Mouse (Mus musculus): ENCODE data around the gene Baiap3. TPM values are rescaled to one million over a fixed set of nuclear protein-coding genes. Genes with fewer than 3 reads are reported as not detected.
"Not testable (repeated sequence)": the region's sequence is repeated elsewhere in the genome, so short reads cannot be mapped to it uniquely, and the experiment has no call there.

The Baiap3 gene
- polyA plus RNA-seq, 2 experiments = 0.89 to 1.9 TPM

- no peak overlapping the region for H3K4me3 ChIP-seq (replicated peaks; ENCODE audit: low read length)
- ATAC-seq (ENCODE audit: low FRiP score, low read depth) (no peak), DNase-seq (ENCODE audit: low spot score) (no peak)
- H3K4me2 ChIP-seq (replicated peaks; ENCODE audit: low read depth, low read length, severe bottlenecking) = no peak overlapping the region
- WGBS = 76% methylated on average over 18 of the region's 18 CpGs
- H3K27ac ChIP-seq (replicated peaks; ENCODE audit: low read depth, low read length) = no peak overlapping the region
- H3K9ac ChIP-seq (ENCODE audit: low read depth, low read length, severe bottlenecking) = no peak overlapping the region
- no peak for TF ChIP-seq POLR2A (IDR thresholded peaks at IDR 0.05; ENCODE audit: borderline replicate concordance, extremely low read depth, insufficient read depth, insufficient read length)
- no peaks in the 10 kb centered on the region for H3K4me1 ChIP-seq (ENCODE audit: control insufficient read depth, insufficient read depth, low read length)
- H3K9me3 ChIP-seq (ENCODE audit: control insufficient read depth, low read length) = no peaks in the 10 kb centered on the region
- H3K36me3 ChIP-seq (ENCODE audit: control insufficient read depth, insufficient read depth, low read length) = peaks cover 19% of the 10 kb centered on the region
- H3K27me3 ChIP-seq (ENCODE audit: control insufficient read depth, insufficient read depth, low read length) = peaks cover under 1% of the 10 kb centered on the region; the same call in 1 of the 2 replicates
Observed at GRCm38 (mm10) chr17:25248033-25248750, 8.0 kb downstream of the Baiap3 start.

- H3K9ac ChIP-seq (ENCODE audit: low read depth, low read length, severe bottlenecking) = no peak overlapping the region
- no peak overlapping the region for H3K4me3 ChIP-seq (replicated peaks; ENCODE audit: low read length)
- DNase-seq (ENCODE audit: low spot score) = no peak
- no peaks in the 10 kb centered on the region for H3K27me3 ChIP-seq (ENCODE audit: control insufficient read depth, insufficient read depth, low read length)
- WGBS = 76% methylated on average over 16 of the region's 16 CpGs
- no peak overlapping the region for H3K27ac ChIP-seq (replicated peaks; ENCODE audit: low read depth, low read length)
- peaks cover 29% of the 10 kb centered on the region for H3K36me3 ChIP-seq (ENCODE audit: control insufficient read depth, insufficient read depth, low read length)
- ATAC-seq (ENCODE audit: low FRiP score, low read depth) = no peak
- no peak overlapping the region for H3K4me2 ChIP-seq (replicated peaks; ENCODE audit: low read depth, low read length, severe bottlenecking)
- TF ChIP-seq POLR2A (IDR thresholded peaks at IDR 0.05; ENCODE audit: borderline replicate concordance, extremely low read depth, insufficient read depth, insufficient read length) = no peak
- no peaks in the 10 kb centered on the region for H3K9me3 ChIP-seq (ENCODE audit: control insufficient read depth, low read length)
- H3K4me1 ChIP-seq (ENCODE audit: control insufficient read depth, insufficient read depth, low read length) = peaks cover 9% of the 10 kb centered on the region
Observed at GRCm38 (mm10) chr17:25244239-25244638, 11.9 kb downstream of the Baiap3 start.

- ATAC-seq (ENCODE audit: low FRiP score, low read depth) = no peak
- no peak for TF ChIP-seq POLR2A (IDR thresholded peaks at IDR 0.05; ENCODE audit: borderline replicate concordance, extremely low read depth, insufficient read depth, insufficient read length)
- Histone ChIP-seq H3K27me3 (ENCODE audit: control insufficient read depth, insufficient read depth, low read length) (no peaks in the 10 kb centered on the region), H3K4me1 (ENCODE audit: control insufficient read depth, insufficient read depth, low read length) (peaks cover 10% of the 10 kb centered on the region), H3K36me3 (ENCODE audit: control insufficient read depth, insufficient read depth, low read length) (peaks cover 29% of the 10 kb centered on the region), H3K4me2 (replicated peaks; ENCODE audit: low read depth, low read length, severe bottlenecking) (no peak overlapping the region), H3K4me3 (replicated peaks; ENCODE audit: low read length) (no peak overlapping the region), H3K9me3 (ENCODE audit: control insufficient read depth, low read length) (no peaks in the 10 kb centered on the region), H3K9ac (ENCODE audit: low read depth, low read length, severe bottlenecking) (no peak overlapping the region), H3K27ac (replicated peaks; ENCODE audit: low read depth, low read length) (no peak overlapping the region)
- WGBS = 86% methylated on average over 11 of the region's 11 CpGs
- DNase-seq (ENCODE audit: low spot score) = no peak
Observed at GRCm38 (mm10) chr17:25243131-25243780, 12.9 kb downstream of the Baiap3 start.

GRCm38 (mm10) chr17:25239695-25240636 is 16.2 kb downstream of the Baiap3 start, which contains the start of the genes Gnptg and Tsr3:
TSS of gene Gnptg (minus strand) at chr17:25240124.
TSS of gene Tsr3 (plus strand) at chr17:25240170.
- H3K36me3 ChIP-seq (ENCODE audit: control insufficient read depth, insufficient read depth, low read length) = peaks cover 38% of the 10 kb centered on the region
- peaks cover 10% of the 10 kb centered on the region for H3K4me1 ChIP-seq (ENCODE audit: control insufficient read depth, insufficient read depth, low read length)
- DNase-seq (ENCODE audit: low spot score) (peak; percentile 90), ATAC-seq (ENCODE audit: low FRiP score, low read depth) (peak; percentile 94)
- WGBS = under 1% methylated on average over 73 of the region's 80 CpGs
- H3K27me3 ChIP-seq (ENCODE audit: control insufficient read depth, insufficient read depth, low read length) = no peaks in the 10 kb centered on the region
- no peak for TF ChIP-seq POLR2A (IDR thresholded peaks at IDR 0.05; ENCODE audit: borderline replicate concordance, extremely low read depth, insufficient read depth, insufficient read length)
- peak within 1 kb of the TSS; percentile 90 for H3K9ac ChIP-seq (ENCODE audit: low read depth, low read length, severe bottlenecking)
- peak within 1 kb of the TSS; percentile 82 for H3K27ac ChIP-seq (replicated peaks; ENCODE audit: low read depth, low read length)
- H3K4me2 ChIP-seq (replicated peaks; ENCODE audit: low read depth, low read length, severe bottlenecking) = peak within 1 kb of the TSS; percentile 90
- no peaks in the 10 kb centered on the region for H3K9me3 ChIP-seq (ENCODE audit: control insufficient read depth, low read length)
- H3K4me3 ChIP-seq (replicated peaks; ENCODE audit: low read length) = peak within 1 kb of the TSS; percentile 93

- peaks cover 28% of the 10 kb centered on the region for H3K36me3 ChIP-seq (ENCODE audit: control insufficient read depth, insufficient read depth, low read length)
- H3K4me2 ChIP-seq (replicated peaks; ENCODE audit: low read depth, low read length, severe bottlenecking) = no peak overlapping the region
- WGBS = 86% methylated on average over 9 of the region's 9 CpGs
- H3K4me3 ChIP-seq (replicated peaks; ENCODE audit: low read length) = no peak overlapping the region
- peaks cover 4% of the 10 kb centered on the region for H3K4me1 ChIP-seq (ENCODE audit: control insufficient read depth, insufficient read depth, low read length)
- no peak overlapping the region for H3K27ac ChIP-seq (replicated peaks; ENCODE audit: low read depth, low read length)
- H3K9ac ChIP-seq (ENCODE audit: low read depth, low read length, severe bottlenecking) = no peak overlapping the region
- ATAC-seq (ENCODE audit: low FRiP score, low read depth) (no peak), DNase-seq (ENCODE audit: low spot score) (no peak)
- TF ChIP-seq POLR2A (IDR thresholded peaks at IDR 0.05; ENCODE audit: borderline replicate concordance, extremely low read depth, insufficient read depth, insufficient read length) = no peak
- H3K9me3 ChIP-seq (ENCODE audit: control insufficient read depth, low read length) = no peaks in the 10 kb centered on the region
- H3K27me3 ChIP-seq (ENCODE audit: control insufficient read depth, insufficient read depth, low read length) = no peaks in the 10 kb centered on the region
Observed at GRCm38 (mm10) chr17:25235635-25236034, 20.5 kb downstream of the Baiap3 start.

GRCm38 (mm10) chr17:25231621-25232020 is 24.5 kb downstream of the Baiap3 start:
- WGBS = 91% methylated on average over 6 of the region's 11 CpGs
- peaks cover 51% of the 10 kb centered on the region for H3K36me3 ChIP-seq (ENCODE audit: control insufficient read depth, insufficient read depth, low read length)
- not testable (repeated sequence) for DNase-seq (ENCODE audit: low spot score); ATAC-seq (ENCODE audit: low FRiP score, low read depth); H3K9me3 ChIP-seq (ENCODE audit: control insufficient read depth, low read length); H3K4me3 ChIP-seq (replicated peaks; ENCODE audit: low read length); H3K27me3 ChIP-seq (ENCODE audit: control insufficient read depth, insufficient read depth, low read length); H3K4me1 ChIP-seq (ENCODE audit: control insufficient read depth, insufficient read depth, low read length); H3K27ac ChIP-seq (replicated peaks; ENCODE audit: low read depth, low read length); H3K9ac ChIP-seq (ENCODE audit: low read depth, low read length, severe bottlenecking); H3K4me2 ChIP-seq (replicated peaks; ENCODE audit: low read depth, low read length, severe bottlenecking)

Measured in limb, embryonic 14.5 days (tissue).